Mouse (Mus musculus): ENCODE results near the gene Gm42742. TPM values are rescaled to one million over a fixed set of nuclear protein-coding genes. Genes with fewer than 3 reads are reported as not detected.
A peak's percentile ranks its signal among the peaks of the same experiment; 100 is the strongest.

The Gm42742 gene
- polyA plus RNA-seq, 1 experiment from 2014 or later, result 32.8 TPM

GRCm38 (mm10) chr7:126976878-126977459 lies 43.9 kb downstream of the Gm42742 start:
- peak overlapping the region; percentile 54 for H3K4me2 ChIP-seq (replicated peaks; ENCODE audit: low read depth, low read length)
- WGBS, result 20% methylated on average over 14 of the region's 14 CpGs
- H3K9me3 ChIP-seq (ENCODE audit: control insufficient read depth, low read depth, low read length), result no peaks in the 10 kb centered on the region
- no peaks in the 10 kb centered on the region for H3K27me3 ChIP-seq (ENCODE audit: control insufficient read depth, insufficient read depth, low read length)
- peak overlapping the region; percentile 100 for H3K4me3 ChIP-seq (ENCODE audit: low read depth, low read length)
- peak overlapping the region; percentile 96; the same call in 1 of the 2 replicates for H3K27ac ChIP-seq (ENCODE audit: low read length)
- peak overlapping the region; percentile 98 for H3K9ac ChIP-seq (replicated peaks; ENCODE audit: low read depth, low read length)
- H3K4me1 ChIP-seq (ENCODE audit: control insufficient read depth, insufficient read depth, low read length), result peaks cover 4% of the 10 kb centered on the region; the same call in 1 of the 2 replicates
- no peak for ATAC-seq (ENCODE audit: insufficient number of reproducible peaks, insufficient read depth, low FRiP score, low read depth)
- peaks cover 25% of the 10 kb centered on the region for H3K36me3 ChIP-seq (ENCODE audit: control insufficient read depth, insufficient read depth, low read length)

GRCm38 (mm10) chr7:126975950-126976866 lies 44.7 kb downstream of the Gm42742 start, which contains the start of gene Cdiptos:
Cdiptos (minus strand) TSS chr7:126976098.
- H3K4me3 ChIP-seq (ENCODE audit: low read depth, low read length), result peak within 1 kb of the TSS; percentile 100
- H3K4me2 ChIP-seq (replicated peaks; ENCODE audit: low read depth, low read length), result peak within 1 kb of the TSS; percentile 54
- peak within 1 kb of the TSS; percentile 96 for H3K27ac ChIP-seq (ENCODE audit: low read length)
- under 1% methylated on average over 53 of the region's 55 CpGs for WGBS
- peaks cover 4% of the 10 kb centered on the region; the same call in 1 of the 2 replicates for H3K4me1 ChIP-seq (ENCODE audit: control insufficient read depth, insufficient read depth, low read length)
- peaks cover 25% of the 10 kb centered on the region for H3K36me3 ChIP-seq (ENCODE audit: control insufficient read depth, insufficient read depth, low read length)
- peak within 1 kb of the TSS; percentile 98 for H3K9ac ChIP-seq (replicated peaks; ENCODE audit: low read depth, low read length)
- peak; percentile 93 for ATAC-seq (ENCODE audit: insufficient number of reproducible peaks, insufficient read depth, low FRiP score, low read depth)
- H3K27me3 ChIP-seq (ENCODE audit: control insufficient read depth, insufficient read depth, low read length), result no peaks in the 10 kb centered on the region
- no peaks in the 10 kb centered on the region for H3K9me3 ChIP-seq (ENCODE audit: control insufficient read depth, low read depth, low read length)

- Histone ChIP-seq H3K9ac (replicated peaks; ENCODE audit: low read depth, low read length) (peak within 1 kb of the TSS; percentile 98), H3K4me1 (ENCODE audit: control insufficient read depth, insufficient read depth, low read length) (peaks cover 4% of the 10 kb centered on the region; the same call in 1 of the 2 replicates), H3K4me2 (replicated peaks; ENCODE audit: low read depth, low read length) (peak within 1 kb of the TSS; percentile 54), H3K9me3 (ENCODE audit: control insufficient read depth, low read depth, low read length) (no peaks in the 10 kb centered on the region), H3K27me3 (ENCODE audit: control insufficient read depth, insufficient read depth, low read length) (no peaks in the 10 kb centered on the region), H3K36me3 (ENCODE audit: control insufficient read depth, insufficient read depth, low read length) (peaks cover 25% of the 10 kb centered on the region), H3K27ac (ENCODE audit: low read length) (peak within 1 kb of the TSS; percentile 96), H3K4me3 (ENCODE audit: low read depth, low read length) (peak within 1 kb of the TSS; percentile 100)
- no peak for ATAC-seq (ENCODE audit: insufficient number of reproducible peaks, insufficient read depth, low FRiP score, low read depth)
- 0% methylated on average over 1 of the region's 1 CpGs for WGBS
Observed at GRCm38 (mm10) chr7:126975893-126975949, 45.2 kb downstream of the Gm42742 start, which contains the start of gene Cdipt. Cdipt (plus strand) TSS chr7:126975914.

- ATAC-seq (ENCODE audit: insufficient number of reproducible peaks, insufficient read depth, low FRiP score, low read depth), result no peak; the same call in 1 of the 2 replicates
- H3K4me2 ChIP-seq (replicated peaks; ENCODE audit: low read depth, low read length), result peak overlapping the region; percentile 54
- 0 out of 2 replicates have a peak overlapping the region, but pooled peaks have one; percentile 98 for H3K9ac ChIP-seq (replicated peaks; ENCODE audit: low read depth, low read length)
- H3K27me3 ChIP-seq (ENCODE audit: control insufficient read depth, insufficient read depth, low read length), result no peaks in the 10 kb centered on the region
- peak overlapping the region; percentile 96; the same call in 1 of the 2 replicates for H3K27ac ChIP-seq (ENCODE audit: low read length)
- peaks cover 25% of the 10 kb centered on the region for H3K36me3 ChIP-seq (ENCODE audit: control insufficient read depth, insufficient read depth, low read length)
- whole genome bisulfite sequencing, result 13% methylated on average over 8 of the region's 8 CpGs
- H3K9me3 ChIP-seq (ENCODE audit: control insufficient read depth, low read depth, low read length), result no peaks in the 10 kb centered on the region
- H3K4me3 ChIP-seq (ENCODE audit: low read depth, low read length), result peak overlapping the region; percentile 100
- peaks cover 4% of the 10 kb centered on the region; the same call in 1 of the 2 replicates for H3K4me1 ChIP-seq (ENCODE audit: control insufficient read depth, insufficient read depth, low read length)
Observed at GRCm38 (mm10) chr7:126975493-126975892, 45.4 kb downstream of the Gm42742 start.

- Histone ChIP-seq H3K36me3 (ENCODE audit: control insufficient read depth, insufficient read depth, low read length) (no peaks in the 10 kb centered on the region), H3K27me3 (ENCODE audit: control insufficient read depth, insufficient read depth, low read length) (no peaks in the 10 kb centered on the region), H3K4me2 (replicated peaks; ENCODE audit: low read depth, low read length) (no peak overlapping the region), H3K9me3 (ENCODE audit: control insufficient read depth, low read depth, low read length) (no peaks in the 10 kb centered on the region), H3K4me3 (ENCODE audit: low read depth, low read length) (no peak overlapping the region), H3K9ac (replicated peaks; ENCODE audit: low read depth, low read length) (no peak overlapping the region), H3K27ac (ENCODE audit: low read length) (no peak overlapping the region), H3K4me1 (ENCODE audit: control insufficient read depth, insufficient read depth, low read length) (no peaks in the 10 kb centered on the region)
- no peak for ATAC-seq (ENCODE audit: insufficient number of reproducible peaks, insufficient read depth, low FRiP score, low read depth)
- WGBS, result 54% methylated on average over 6 of the region's 6 CpGs
Observed at GRCm38 (mm10) chr7:126967361-126967760, 53.5 kb downstream of the Gm42742 start.

- ATAC-seq (ENCODE audit: insufficient number of reproducible peaks, insufficient read depth, low FRiP score, low read depth), result no peak
- no peak overlapping the region for H3K9ac ChIP-seq (replicated peaks; ENCODE audit: low read depth, low read length)
- WGBS, result 59% methylated on average over 3 of the region's 3 CpGs
- H3K4me2 ChIP-seq (replicated peaks; ENCODE audit: low read depth, low read length), result no peak overlapping the region
- no peak overlapping the region for H3K4me3 ChIP-seq (ENCODE audit: low read depth, low read length)
- no peaks in the 10 kb centered on the region for H3K36me3 ChIP-seq (ENCODE audit: control insufficient read depth, insufficient read depth, low read length)
- H3K9me3 ChIP-seq (ENCODE audit: control insufficient read depth, low read depth, low read length), result no peaks in the 10 kb centered on the region
- no peaks in the 10 kb centered on the region for H3K4me1 ChIP-seq (ENCODE audit: control insufficient read depth, insufficient read depth, low read length)
- no peak overlapping the region for H3K27ac ChIP-seq (ENCODE audit: low read length)
- H3K27me3 ChIP-seq (ENCODE audit: control insufficient read depth, insufficient read depth, low read length), result no peaks in the 10 kb centered on the region
Observed at GRCm38 (mm10) chr7:126965568-126965967, 55.3 kb downstream of the Gm42742 start.

Small RNA genes within 50 kb of the gene (microRNA-seq; reads per million reads assigned to microRNA genes)
- not detected for gene Gm44343

Other genes starting within 250 kb of the Gm42742 start
- 103 and 116 TPM in 2 replicates for gene Ypel3, start 244.1 kb downstream of the Gm42742 start, polyA plus RNA-seq (2014; fragmentation: Nextera tagmentation; extraction: Ambion mirVana)
- gene Tbx6, start 239.6 kb downstream of the Gm42742 start, polyA plus RNA-seq (2014; fragmentation: Nextera tagmentation; extraction: Ambion mirVana), result 0.56 and 0.95 TPM in 2 replicates
- gene Ppp4c, start 228.6 kb downstream of the Gm42742 start, polyA plus RNA-seq (2014; fragmentation: Nextera tagmentation; extraction: Ambion mirVana), result 239 and 258 TPM in 2 replicates
- gene Fam57b, start 223.4 kb downstream of the Gm42742 start, polyA plus RNA-seq (2014; fragmentation: Nextera tagmentation; extraction: Ambion mirVana), result 1.1 and 1.8 TPM in 2 replicates
- gene 4930451I11Rik, start 189.5 kb downstream of the Gm42742 start, polyA plus RNA-seq (2014; fragmentation: Nextera tagmentation; extraction: Ambion mirVana), result not detected in 2 replicates
- 0.75 and 2.0 TPM in 2 replicates for gene Doc2a, start 173.7 kb downstream of the Gm42742 start, polyA plus RNA-seq (2014; fragmentation: Nextera tagmentation; extraction: Ambion mirVana)
- 20.2 and 21.2 TPM in 2 replicates for gene Hirip3, start 159.1 kb downstream of the Gm42742 start, polyA plus RNA-seq (2014; fragmentation: Nextera tagmentation; extraction: Ambion mirVana)
- gene Ino80e, start 158.7 kb downstream of the Gm42742 start, polyA plus RNA-seq (2014; fragmentation: Nextera tagmentation; extraction: Ambion mirVana), result 78.2 and 80.3 TPM in 2 replicates
- 28.0 and 30.2 TPM in 2 replicates for gene Taok2, start 136.4 kb downstream of the Gm42742 start, polyA plus RNA-seq (2014; fragmentation: Nextera tagmentation; extraction: Ambion mirVana)
- 29.5 and 33.4 TPM in 2 replicates for gene Tmem219, start 98.2 kb downstream of the Gm42742 start, polyA plus RNA-seq (2014; fragmentation: Nextera tagmentation; extraction: Ambion mirVana)
- gene Kctd13, start 92.2 kb downstream of the Gm42742 start, polyA plus RNA-seq (2014; fragmentation: Nextera tagmentation; extraction: Ambion mirVana), result 14.7 and 16.1 TPM in 2 replicates
- 0.35 and 0.36 TPM in 2 replicates for gene Asphd1, start 71.5 kb downstream of the Gm42742 start, polyA plus RNA-seq (2014; fragmentation: Nextera tagmentation; extraction: Ambion mirVana)
- 2.9 and 3.6 TPM in 2 replicates for gene Sez6l2, start 70.5 kb downstream of the Gm42742 start, polyA plus RNA-seq (2014; fragmentation: Nextera tagmentation; extraction: Ambion mirVana)
- 96.8 and 106 TPM in 2 replicates for gene Cdipt, start 45.2 kb downstream of the Gm42742 start, polyA plus RNA-seq (2014; fragmentation: Nextera tagmentation; extraction: Ambion mirVana)
- gene Cdiptos, start 45.0 kb downstream of the Gm42742 start, polyA plus RNA-seq (2014; fragmentation: Nextera tagmentation; extraction: Ambion mirVana), result 1.6 and 2.8 TPM in 2 replicates
- gene Mvp, start 6.5 kb downstream of the Gm42742 start, polyA plus RNA-seq (2014; fragmentation: Nextera tagmentation; extraction: Ambion mirVana), result 11.4 and 12.4 TPM in 2 replicates
- not detected in 2 replicates for gene Pagr1b, start 4.6 kb downstream of the Gm42742 start, polyA plus RNA-seq (2014; fragmentation: Nextera tagmentation; extraction: Ambion mirVana)
- 13.9 and 55.8 TPM in 2 replicates for gene Pagr1a, start 3.7 kb downstream of the Gm42742 start, polyA plus RNA-seq (2014; fragmentation: Nextera tagmentation; extraction: Ambion mirVana)
- gene Prrt2, start 114 bp upstream of the Gm42742 start, polyA plus RNA-seq (2014; fragmentation: Nextera tagmentation; extraction: Ambion mirVana), result 15.5 and 16.0 TPM in 2 replicates
- 50.3 and 54.5 TPM in 2 replicates for gene Maz, start 5.9 kb upstream of the Gm42742 start, polyA plus RNA-seq (2014; fragmentation: Nextera tagmentation; extraction: Ambion mirVana)
- gene Kif22, start 21.4 kb upstream of the Gm42742 start, polyA plus RNA-seq (2014; fragmentation: Nextera tagmentation; extraction: Ambion mirVana), result 116 and 117 TPM in 2 replicates
- not detected in 2 replicates for gene Zg16, start 66.2 kb upstream of the Gm42742 start, polyA plus RNA-seq (2014; fragmentation: Nextera tagmentation; extraction: Ambion mirVana)
- gene AI467606, start 70.3 kb upstream of the Gm42742 start, polyA plus RNA-seq (2014; fragmentation: Nextera tagmentation; extraction: Ambion mirVana), result 5.3 and 7.2 TPM in 2 replicates
- 1.4 and 2.2 TPM in 2 replicates for gene Qprt, start 101.1 kb upstream of the Gm42742 start, polyA plus RNA-seq (2014; fragmentation: Nextera tagmentation; extraction: Ambion mirVana)
- 0.31 and 0.33 TPM in 2 replicates for gene Spn, start 116.7 kb upstream of the Gm42742 start, polyA plus RNA-seq (2014; fragmentation: Nextera tagmentation; extraction: Ambion mirVana)
- gene Cd2bp2, start 175.0 kb upstream of the Gm42742 start, polyA plus RNA-seq (2014; fragmentation: Nextera tagmentation; extraction: Ambion mirVana), result 44.6 and 49.5 TPM in 2 replicates
- gene Tbc1d10b, start 187.4 kb upstream of the Gm42742 start, polyA plus RNA-seq (2014; fragmentation: Nextera tagmentation; extraction: Ambion mirVana), result 15.1 and 18.7 TPM in 2 replicates
- gene Mylpf, start 187.8 kb upstream of the Gm42742 start, polyA plus RNA-seq (2014; fragmentation: Nextera tagmentation; extraction: Ambion mirVana), result 9.7 TPM in 2 replicates
- 22.9 and 24.4 TPM in 2 replicates for gene Zfp553, start 212.0 kb upstream of the Gm42742 start, polyA plus RNA-seq (2014; fragmentation: Nextera tagmentation; extraction: Ambion mirVana)
- 14.9 and 16.5 TPM in 2 replicates for gene Sept1, start 212.0 kb upstream of the Gm42742 start, polyA plus RNA-seq (2014; fragmentation: Nextera tagmentation; extraction: Ambion mirVana)
- gene Zfp771, start 223.2 kb upstream of the Gm42742 start, polyA plus RNA-seq (2014; fragmentation: Nextera tagmentation; extraction: Ambion mirVana), result 54.9 and 55.2 TPM in 2 replicates
- 175 and 202 TPM in 2 replicates for gene Dctpp1, start 239.6 kb upstream of the Gm42742 start, polyA plus RNA-seq (2014; fragmentation: Nextera tagmentation; extraction: Ambion mirVana)

Data from stomach, embryonic 14.5 days (tissue).